Mouse (Mus musculus): Measurements from ENCODE around the gene Gda. TPM values are rescaled to one million over a fixed set of nuclear protein-coding genes. Genes with fewer than 3 reads are reported as not detected.

Gda gene
- polyA plus RNA-seq (2016; fragmentation: Nextera tagmentation; extraction: Ambion mirVana), result 0.05 and 0.18 TPM in 2 replicates

DNA sequence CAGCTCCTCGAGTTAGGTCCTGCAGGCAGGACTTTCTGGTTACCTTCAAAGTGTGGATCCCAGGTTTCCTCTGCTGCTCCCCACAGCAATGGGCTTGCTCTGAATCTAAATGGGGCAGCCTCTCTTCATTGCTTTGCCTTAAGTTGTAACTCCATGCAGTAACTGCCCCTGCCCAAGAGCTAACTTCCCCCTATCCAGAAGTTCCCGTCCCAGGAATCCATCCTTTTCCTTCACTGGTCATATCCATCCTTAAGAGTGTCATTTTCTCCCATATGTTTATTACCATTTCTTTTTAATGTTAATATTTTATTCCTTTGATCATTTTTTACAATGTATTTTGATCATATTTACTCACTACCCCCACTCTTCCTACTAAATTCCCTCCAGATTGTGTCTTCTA lies at the start of gene Gda:
TSS of gene Gda (minus strand) at position 101 of the 400 bp plus-strand sequence.
- Histone ChIP-seq H3K4me2 (replicated peaks) (peak within 1 kb of the TSS; percentile 86), H3K4me1 (peaks cover 4% of the 10 kb centered on the region), H3K36me3 (no peaks in the 10 kb centered on the region), H3K9me3 (replicated peaks) (peaks cover 4% of the 10 kb centered on the region; the same call in 1 of the 2 replicates), H3K27me3 (peaks cover 19% of the 10 kb centered on the region), H3K4me3 (peak within 1 kb of the TSS; percentile 45), H3K27ac (no peak within 1 kb of the TSS), H3K9ac (peak within 1 kb of the TSS; percentile 27; the same call in 1 of the 2 replicates)
- ATAC-seq (ENCODE audit: low FRiP score), result no peak
- 67% methylated on average over 2 of the region's 2 CpGs for WGBS

DNA sequence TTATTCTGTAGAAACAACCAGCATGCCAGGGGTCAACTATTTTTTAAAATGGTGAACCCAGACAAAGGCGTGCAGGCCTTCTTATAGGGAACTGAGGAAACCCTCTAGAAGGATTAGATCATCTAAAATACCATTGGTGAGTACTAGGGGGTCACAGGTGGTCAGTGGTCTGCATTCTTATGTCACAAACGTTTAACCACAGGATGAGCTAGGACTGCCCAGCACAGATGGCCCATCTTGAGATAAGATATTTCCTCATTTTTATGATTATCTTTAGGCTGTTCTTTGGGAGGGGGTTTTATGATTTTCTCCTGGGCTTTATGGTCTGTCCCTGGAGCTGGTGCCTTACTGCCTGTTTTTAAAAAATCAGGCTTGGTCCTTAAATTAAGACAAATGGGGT lies 47.0 kb upstream of the Gda start:
- Histone ChIP-seq H3K9ac (no peak overlapping the region), H3K27ac (no peak overlapping the region), H3K4me1 (no peaks in the 10 kb centered on the region), H3K4me3 (no peak overlapping the region), H3K27me3 (no peaks in the 10 kb centered on the region), H3K4me2 (replicated peaks) (no peak overlapping the region), H3K36me3 (no peaks in the 10 kb centered on the region), H3K9me3 (replicated peaks) (no peaks in the 10 kb centered on the region)
- ATAC-seq (ENCODE audit: low FRiP score), result no peak
- 78% methylated on average over 2 of the region's 2 CpGs for WGBS

GRCm38 (mm10) chr19:21510116-21510515 lies 36.9 kb upstream of the Gda start:
- Histone ChIP-seq H3K9ac (no peak overlapping the region), H3K9me3 (replicated peaks) (no peaks in the 10 kb centered on the region), H3K27me3 (no peaks in the 10 kb centered on the region), H3K4me3 (no peak overlapping the region), H3K4me1 (no peaks in the 10 kb centered on the region), H3K27ac (no peak overlapping the region), H3K36me3 (no peaks in the 10 kb centered on the region), H3K4me2 (replicated peaks) (no peak overlapping the region)
- WGBS, result 65% methylated on average over 3 of the region's 3 CpGs
- ATAC-seq (ENCODE audit: low FRiP score), result no peak

DNA sequence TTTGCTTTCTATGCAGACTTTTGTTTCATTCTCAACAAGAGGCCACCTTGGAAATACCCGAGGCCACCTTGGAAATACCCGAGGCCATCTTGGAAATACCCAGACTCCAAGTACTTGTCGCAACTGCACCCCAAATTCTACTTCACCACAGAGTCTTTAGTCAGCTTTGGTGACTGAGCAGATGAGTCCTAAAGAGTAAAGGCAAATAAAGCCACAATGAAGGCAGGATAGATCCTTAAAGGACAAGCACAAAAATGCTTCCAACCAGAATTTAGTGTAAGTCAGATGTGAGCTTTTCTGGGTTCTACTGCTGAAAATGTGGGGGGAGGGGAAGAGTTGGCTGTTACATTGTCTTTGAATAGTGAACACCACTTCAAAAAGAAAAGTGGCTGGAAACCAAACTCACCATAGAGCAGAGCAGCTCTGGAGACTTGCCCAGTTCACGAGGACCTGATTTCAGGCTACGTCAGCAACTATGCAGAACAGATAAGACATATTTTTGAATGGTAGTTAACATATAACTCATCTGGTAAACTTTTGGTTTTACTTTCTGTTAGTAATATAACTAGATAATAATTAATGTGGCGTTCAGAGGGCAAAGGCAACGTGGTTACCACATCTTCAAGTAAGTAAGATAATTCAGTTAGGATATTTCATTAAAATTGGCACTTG lies 34.5 kb upstream of the Gda start:
- Histone ChIP-seq H3K4me1 (no peaks in the 10 kb centered on the region), H3K27me3 (no peaks in the 10 kb centered on the region), H3K4me2 (replicated peaks) (no peak overlapping the region), H3K4me3 (no peak overlapping the region), H3K9ac (no peak overlapping the region), H3K27ac (no peak overlapping the region), H3K9me3 (replicated peaks) (no peaks in the 10 kb centered on the region), H3K36me3 (no peaks in the 10 kb centered on the region)
- 87% methylated on average over 7 of the region's 7 CpGs for WGBS
- no peak for ATAC-seq (ENCODE audit: low FRiP score)

GRCm38 (mm10) chr19:21507133-21507532 lies 33.9 kb upstream of the Gda start:
- H3K4me2 ChIP-seq (replicated peaks), result no peak overlapping the region
- WGBS, result 74% methylated on average over 2 of the region's 2 CpGs
- no peak overlapping the region for H3K4me3 ChIP-seq
- no peak for ATAC-seq (ENCODE audit: low FRiP score)
- H3K27ac ChIP-seq, result no peak overlapping the region
- H3K36me3 ChIP-seq, result no peaks in the 10 kb centered on the region
- H3K9ac ChIP-seq, result no peak overlapping the region
- no peaks in the 10 kb centered on the region for H3K9me3 ChIP-seq (replicated peaks)
- no peaks in the 10 kb centered on the region for H3K27me3 ChIP-seq
- H3K4me1 ChIP-seq, result no peaks in the 10 kb centered on the region

DNA sequence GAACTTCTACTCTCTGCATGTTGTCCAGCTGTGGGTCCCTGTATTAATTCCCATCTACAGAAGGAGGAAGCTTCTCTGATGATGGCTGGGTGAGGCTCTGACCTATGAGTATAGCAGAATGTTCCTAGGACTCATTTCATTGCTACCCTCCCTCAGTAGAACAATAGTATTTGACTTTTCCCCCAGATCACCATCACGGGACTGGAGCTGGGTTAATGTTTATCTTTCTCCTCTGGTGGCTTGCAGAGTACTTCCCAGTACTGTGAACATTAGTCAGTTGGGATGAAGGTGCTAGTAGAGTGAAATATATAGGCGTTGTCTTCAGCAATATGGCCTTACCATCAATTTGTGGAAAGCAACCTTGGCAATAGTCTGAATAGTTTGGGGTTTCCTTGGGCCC lies 31.5 kb upstream of the Gda start:
- Histone ChIP-seq H3K27ac (no peak overlapping the region), H3K9ac (no peak overlapping the region), H3K4me3 (no peak overlapping the region), H3K36me3 (no peaks in the 10 kb centered on the region), H3K4me2 (replicated peaks) (no peak overlapping the region), H3K27me3 (no peaks in the 10 kb centered on the region), H3K4me1 (no peaks in the 10 kb centered on the region), H3K9me3 (replicated peaks) (no peaks in the 10 kb centered on the region)
- 70% methylated on average over 2 of the region's 2 CpGs for WGBS
- ATAC-seq (ENCODE audit: low FRiP score), result no peak

- ATAC-seq (ENCODE audit: low FRiP score), result no peak
- Histone ChIP-seq H3K9me3 (replicated peaks) (no peaks in the 10 kb centered on the region), H3K4me2 (replicated peaks) (no peak overlapping the region), H3K9ac (no peak overlapping the region), H3K4me1 (no peaks in the 10 kb centered on the region), H3K36me3 (no peaks in the 10 kb centered on the region), H3K27me3 (no peaks in the 10 kb centered on the region), H3K4me3 (no peak overlapping the region), H3K27ac (no peak overlapping the region)
- 91% methylated on average over 2 of the region's 2 CpGs for WGBS
Observed at GRCm38 (mm10) chr19:21499394-21499983, 26.2 kb upstream of the Gda start.

- H3K36me3 ChIP-seq, result no peaks in the 10 kb centered on the region
- H3K27ac ChIP-seq, result no peak overlapping the region
- no peak overlapping the region for H3K4me2 ChIP-seq (replicated peaks)
- no peak for ATAC-seq (ENCODE audit: low FRiP score)
- WGBS, result 78% methylated on average over 4 of the region's 4 CpGs
- H3K4me3 ChIP-seq, result no peak overlapping the region
- no peaks in the 10 kb centered on the region for H3K27me3 ChIP-seq
- no peak overlapping the region for H3K9ac ChIP-seq
- H3K4me1 ChIP-seq, result no peaks in the 10 kb centered on the region
- no peaks in the 10 kb centered on the region for H3K9me3 ChIP-seq (replicated peaks)
Observed at GRCm38 (mm10) chr19:21495817-21496216, 22.6 kb upstream of the Gda start.

DNA sequence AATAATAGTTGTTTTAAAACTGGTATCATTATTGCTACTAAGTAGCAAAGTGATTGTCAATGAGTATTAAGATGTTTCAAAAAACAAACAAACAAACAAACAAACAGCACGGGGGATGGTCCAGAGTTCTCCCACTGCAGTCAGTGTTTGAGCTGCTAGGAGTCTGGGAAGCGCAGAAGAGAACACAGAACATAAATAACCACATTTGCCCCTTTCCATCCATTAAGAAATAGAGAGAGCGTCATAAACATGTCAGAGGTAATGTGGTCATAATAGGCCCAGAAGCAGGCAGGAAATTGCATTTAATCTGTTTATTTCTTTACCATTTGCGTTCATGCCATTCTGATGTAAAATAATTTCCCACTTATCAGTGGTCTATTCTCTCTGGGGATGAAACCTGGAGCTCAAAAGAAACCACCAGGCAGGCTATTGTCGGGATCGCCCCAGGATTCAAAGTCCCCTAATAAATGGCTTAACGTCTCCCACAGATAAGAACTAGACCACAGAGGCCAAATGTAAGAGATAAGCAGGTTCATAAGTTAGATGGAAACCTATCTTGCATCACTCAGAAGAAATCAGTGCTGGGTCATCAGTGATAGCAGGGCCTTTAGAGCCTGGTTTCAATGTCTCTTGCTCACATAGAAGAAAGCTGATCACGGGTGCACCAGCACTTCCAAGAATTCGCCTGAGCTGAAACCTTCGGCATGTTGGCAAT lies 20.7 kb upstream of the Gda start:
- no peak overlapping the region for H3K4me3 ChIP-seq
- no peaks in the 10 kb centered on the region for H3K27me3 ChIP-seq
- no peaks in the 10 kb centered on the region for H3K9me3 ChIP-seq (replicated peaks)
- H3K9ac ChIP-seq, result no peak overlapping the region
- WGBS, result 79% methylated on average over 10 of the region's 10 CpGs
- ATAC-seq (ENCODE audit: low FRiP score), result no peak
- H3K4me1 ChIP-seq, result no peaks in the 10 kb centered on the region
- H3K4me2 ChIP-seq (replicated peaks), result no peak overlapping the region
- no peaks in the 10 kb centered on the region for H3K36me3 ChIP-seq
- no peak overlapping the region for H3K27ac ChIP-seq

- no peaks in the 10 kb centered on the region for H3K4me1 ChIP-seq
- H3K27ac ChIP-seq, result no peak overlapping the region
- no peak for ATAC-seq (ENCODE audit: low FRiP score)
- no peak overlapping the region for H3K4me3 ChIP-seq
- H3K9ac ChIP-seq, result no peak overlapping the region
- H3K36me3 ChIP-seq, result no peaks in the 10 kb centered on the region
- no peaks in the 10 kb centered on the region for H3K9me3 ChIP-seq (replicated peaks)
- no peak overlapping the region for H3K4me2 ChIP-seq (replicated peaks)
- no peaks in the 10 kb centered on the region for H3K27me3 ChIP-seq
Observed at GRCm38 (mm10) chr19:21491391-21491790, 18.1 kb upstream of the Gda start.

DNA sequence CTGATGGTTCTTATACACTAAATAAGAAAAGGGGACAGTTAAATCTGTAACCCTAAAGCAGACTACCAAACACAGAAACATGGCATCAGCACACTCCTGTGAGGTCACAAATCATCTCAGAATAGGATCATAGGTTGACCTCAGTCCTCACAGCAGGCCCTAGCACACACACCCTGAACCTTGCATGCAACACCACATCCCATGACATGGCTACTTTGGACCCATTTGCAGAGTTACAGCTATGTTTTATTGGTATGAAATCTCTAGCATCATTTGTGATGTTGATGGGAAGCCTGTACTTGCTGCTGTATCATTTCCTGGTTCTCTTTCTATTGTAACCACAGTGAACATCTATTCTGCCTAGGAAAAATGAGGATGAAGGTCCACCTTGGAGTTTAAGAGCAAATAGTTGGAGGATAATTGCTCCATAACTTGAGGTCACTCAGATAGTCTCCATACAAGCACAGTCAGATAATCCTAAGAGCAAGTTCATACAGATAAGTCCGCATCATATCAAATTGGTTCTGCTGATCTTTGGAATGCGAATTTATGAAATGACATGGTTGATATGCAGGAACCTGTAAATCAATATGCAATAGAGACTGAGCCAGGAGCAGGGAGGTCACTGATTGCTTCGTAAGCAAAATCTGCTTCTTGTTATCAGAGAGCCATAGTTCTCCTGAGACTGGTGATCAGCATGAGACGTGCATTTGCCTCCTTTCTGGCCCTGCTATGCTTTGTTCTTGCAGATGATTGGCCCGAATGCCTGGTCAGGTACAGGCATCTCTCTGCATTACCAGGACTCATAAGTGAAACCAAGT lies 14.1 kb upstream of the Gda start:
- WGBS, result 82% methylated on average over 5 of the region's 5 CpGs
- H3K27ac ChIP-seq, result no peak overlapping the region
- H3K9me3 ChIP-seq (replicated peaks), result no peaks in the 10 kb centered on the region
- H3K27me3 ChIP-seq, result no peaks in the 10 kb centered on the region
- no peak overlapping the region for H3K4me2 ChIP-seq (replicated peaks)
- H3K9ac ChIP-seq, result no peak overlapping the region
- ATAC-seq (ENCODE audit: low FRiP score), result no peak
- H3K4me3 ChIP-seq, result no peak overlapping the region
- no peaks in the 10 kb centered on the region for H3K36me3 ChIP-seq
- no peaks in the 10 kb centered on the region for H3K4me1 ChIP-seq

GRCm38 (mm10) chr19:21482096-21482495 lies 8.9 kb upstream of the Gda start:
- Histone ChIP-seq H3K27me3 (no peaks in the 10 kb centered on the region), H3K9me3 (replicated peaks) (no peaks in the 10 kb centered on the region), H3K4me1 (peaks cover 6% of the 10 kb centered on the region; the same call in 1 of the 2 replicates), H3K9ac (no peak overlapping the region), H3K27ac (no peak overlapping the region), H3K4me2 (replicated peaks) (no peak overlapping the region), H3K36me3 (no peaks in the 10 kb centered on the region), H3K4me3 (no peak overlapping the region)
- 83% methylated on average over 2 of the region's 2 CpGs for whole genome bisulfite sequencing
- no peak for ATAC-seq (ENCODE audit: low FRiP score)
